Mouse (Mus musculus) myocyte (in vitro differentiated cells): ENCODE data around the gene Rab2b. TPM values are rescaled to one million over a fixed set of nuclear protein-coding genes. Genes with fewer than 3 reads are reported as not detected.

Source experiments
- H3K27me3 ChIP-seq: one replicate; pipeline ENCODE4 v1.6.1; 2011; ENCODE audit not compliant: control insufficient read depth, insufficient read depth, insufficient read length
- H3K36me3 ChIP-seq: one replicate; pipeline ENCODE4 v1.6.1; 2011; ENCODE audit not compliant: control insufficient read depth, insufficient read depth
- H3K4me2 ChIP-seq: one replicate; pipeline ENCODE4 v1.6.1; 2011; ENCODE audit warnings: low read depth, control low read depth
- H3K4me3 ChIP-seq: one replicate; pipeline ENCODE4 v1.5.1; 2011; ENCODE audit warnings: mild to moderate bottlenecking, control low read depth, moderate library complexity
- H3K79me2 ChIP-seq: one replicate; pipeline ENCODE4 v1.6.1; 2011; ENCODE audit not compliant: control insufficient read depth, insufficient read depth
- H3ac ChIP-seq: one replicate; pipeline ENCODE4 v1.6.1; 2011; ENCODE audit not compliant: control insufficient read depth, insufficient read length
- CEBPB ChIP-seq: IDR thresholded peaks from 2 replicates; pipeline ENCODE4 v1.6.1; 2011; ENCODE audit warnings: mild to moderate bottlenecking, moderate library complexity; ENCODE audit not compliant: poor library complexity, insufficient read depth, severe bottlenecking
- E2F4 ChIP-seq: IDR thresholded peaks from one replicate; pipeline ENCODE4 v1.6.1; 2011; ENCODE audit warnings: mild to moderate bottlenecking, control low read depth, moderate library complexity; ENCODE audit not compliant: insufficient read depth
- MAX ChIP-seq: IDR thresholded peaks from one replicate; pipeline ENCODE4 v1.6.1; 2011; ENCODE audit warnings: low read depth, mild to moderate bottlenecking, control low read depth
- MYOD1 ChIP-seq, 3 experiments: IDR thresholded peaks; one replicate each; pipeline ENCODE4 v1.6.1; 2011; ENCODE audit warnings: control low read depth in 2 of 3, low read depth in 2 of 3, mild to moderate bottlenecking in 2 of 3, moderate library complexity in 1 of 3; ENCODE audit not compliant: insufficient read length in 2 of 3, control insufficient read depth in 1 of 3
- MYOG ChIP-seq, 3 experiments: IDR thresholded peaks; one replicate each; pipeline ENCODE4 v1.6.1; 2011; ENCODE audit warnings: control low read depth in 2 of 3, low read depth in 2 of 3, mild to moderate bottlenecking in 2 of 3; ENCODE audit not compliant: insufficient read length in 2 of 3, control insufficient read depth in 1 of 3, insufficient read depth in 1 of 3
- POLR2A ChIP-seq: IDR thresholded peaks from one replicate; pipeline ENCODE4 v1.6.1; 2011; ENCODE audit warnings: low read depth, mild to moderate bottlenecking, control low read depth, moderate library complexity; ENCODE audit not compliant: insufficient read length
- POLR2AphosphoS2 ChIP-seq: IDR thresholded peaks from one replicate; pipeline ENCODE4 v1.6.1; 2011; ENCODE audit warnings: low read depth, control low read depth; ENCODE audit not compliant: insufficient read length
- REST ChIP-seq: IDR thresholded peaks from one replicate; pipeline ENCODE4 v1.6.1; 2011; ENCODE audit warnings: mild to moderate bottlenecking, control low read depth, moderate library complexity; ENCODE audit not compliant: insufficient read depth, insufficient read length
- SRF ChIP-seq: IDR thresholded peaks from one replicate; pipeline ENCODE4 v1.6.1; 2011; ENCODE audit warnings: low read depth; ENCODE audit not compliant: control insufficient read depth, insufficient read length
- TCF12 ChIP-seq: IDR thresholded peaks from one replicate; pipeline ENCODE4 v1.6.1; 2011; ENCODE audit warnings: mild to moderate bottlenecking, control low read depth; ENCODE audit not compliant: poor library complexity, insufficient read depth, severe bottlenecking
- TCF3 ChIP-seq: IDR thresholded peaks from one replicate; pipeline ENCODE4 v1.6.1; 2011; ENCODE audit warnings: low read depth, control low read depth; ENCODE audit not compliant: insufficient read length
- USF1 ChIP-seq: IDR thresholded peaks from one replicate; pipeline ENCODE4 v1.6.1; 2011; ENCODE audit warnings: low read depth, mild to moderate bottlenecking, control low read depth, moderate library complexity
- polyA plus RNA-seq: library from polyadenylated mRNA; unstranded; fragments of >200 nt; fragmentation: generic; extraction: Trizol; gene quantifications from one replicate; pipeline ENCODE4 v1.2.1, GENCODE M21; 2012; ENCODE audit warnings: missing spikeins

The Rab2b gene
- polyA plus RNA-seq, 1 experiment, result 4.9 TPM

DNA sequence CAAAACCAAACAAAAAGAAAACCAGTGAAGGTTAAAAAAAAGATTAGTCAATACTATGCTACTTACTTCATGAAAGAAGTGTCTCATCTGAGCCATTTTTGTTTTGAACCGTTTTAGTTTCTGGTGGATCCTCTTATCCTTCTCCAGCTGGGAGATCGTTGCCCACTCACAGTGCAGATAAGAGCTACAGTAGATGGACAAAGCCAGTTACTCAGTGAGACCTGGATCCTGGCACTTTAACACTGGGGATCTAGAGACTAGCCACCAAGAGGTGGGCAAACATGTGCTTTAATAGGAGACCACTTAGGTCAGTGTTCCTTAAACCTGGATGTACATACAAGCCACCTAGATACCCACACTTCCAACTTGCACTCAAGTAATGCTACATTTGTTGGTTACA is 53.4 kb downstream of the Rab2b start:
- Histone ChIP-seq H3K4me3 (no peak overlapping the region), H3K4me2 (no peak overlapping the region), H3K79me2 (no peaks in the 10 kb centered on the region), H3ac (no peak overlapping the region), H3K36me3 (peaks cover 39% of the 10 kb centered on the region), H3K27me3 (no peaks in the 10 kb centered on the region)
- no peak for TF ChIP-seq TCF12

GRCm38 (mm10) chr14:52217261-52217660 is 62.1 kb downstream of the Rab2b start:
- H3K27me3 ChIP-seq, result no peaks in the 10 kb centered on the region
- H3K36me3 ChIP-seq, result peaks cover 75% of the 10 kb centered on the region
- H3K4me3 ChIP-seq, result no peak overlapping the region
- no peak overlapping the region for H3ac ChIP-seq
- H3K4me2 ChIP-seq, result no peak overlapping the region
- TF ChIP-seq REST, result no peak
- no peak for TF ChIP-seq POLR2A
- TF ChIP-seq MAX, result no peak
- TF ChIP-seq MYOG (IDR thresholded peaks at IDR 0.05; ENCODE audit: control insufficient read depth in 1 of 3, insufficient read depth in 1 of 3, insufficient read length in 2 of 3, low read depth in 2 of 3), result no peak
- TF ChIP-seq TCF3, result no peak
- no peak for TF ChIP-seq CEBPB
- TF ChIP-seq E2F4, result no peak
- no peak for TF ChIP-seq TCF12
- TF ChIP-seq SRF, result no peak
- no peak for TF ChIP-seq POLR2AphosphoS2
- no peak for TF ChIP-seq MYOD1 (IDR thresholded peaks at IDR 0.05; ENCODE audit: control insufficient read depth in 1 of 3, insufficient read length in 2 of 3, low read depth in 2 of 3)
- TF ChIP-seq USF1, result no peak
- H3K79me2 ChIP-seq, result no peaks in the 10 kb centered on the region

Other genes starting within 250 kb of the Rab2b start
- gene Olfr221, start 237.1 kb downstream of the Rab2b start, polyA plus RNA-seq, result not detected
- 147 TPM for gene Hnrnpc, start 175.5 kb downstream of the Rab2b start, polyA plus RNA-seq
- gene Rpgrip1, start 168.8 kb downstream of the Rab2b start, polyA plus RNA-seq, result 0.47 TPM
- gene Supt16, start 82.1 kb downstream of the Rab2b start, polyA plus RNA-seq, result 11.7 TPM
- 19.6 TPM for gene Chd8, start 21.8 kb downstream of the Rab2b start, polyA plus RNA-seq
- gene Tox4, start 399 bp downstream of the Rab2b start, polyA plus RNA-seq, result 26.8 TPM
- gene Mettl3, start 25.6 kb upstream of the Rab2b start, polyA plus RNA-seq, result 30.5 TPM
- gene Sall2, start 49.2 kb upstream of the Rab2b start, polyA plus RNA-seq, result 3.5 TPM
- gene Olfr1513, start 76.9 kb upstream of the Rab2b start, polyA plus RNA-seq, result not detected
- gene Olfr1512, start 99.6 kb upstream of the Rab2b start, polyA plus RNA-seq, result not detected
- gene Olfr1511, start 117.8 kb upstream of the Rab2b start, polyA plus RNA-seq, result not detected
- gene Olfr1510, start 134.8 kb upstream of the Rab2b start, polyA plus RNA-seq, result not detected
- not detected for gene Olfr1509, start 163.4 kb upstream of the Rab2b start, polyA plus RNA-seq
- gene Olfr1508, start 187.9 kb upstream of the Rab2b start, polyA plus RNA-seq, result not detected
- not detected for gene Olfr1507, start 216.2 kb upstream of the Rab2b start, polyA plus RNA-seq